Mouse (Mus musculus) layer of hippocampus, postnatal 14 days (tissue): ENCODE measurements around the gene Map7d2. TPM values are rescaled to one million over a fixed set of nuclear protein-coding genes. Genes with fewer than 3 reads are reported as not detected.
"Not testable (repeated sequence)": the region's sequence is repeated elsewhere in the genome, so short reads cannot be mapped to it uniquely, and the experiment has no call there.

Experiments used
- DNase-seq, 2 experiments: peaks; one replicate each; pipeline ENCODE4 v3.0.0; 2021 to 2022; ENCODE audit warnings: low spot score in 2 of 2, mixed read lengths in 1 of 2
- long read RNA-seq, 2 experiments: library from polyadenylated mRNA; stranded (forward); transcript quantifications; one replicate each; pipeline ENCODE4 v2.0.0; 2021
- total RNA-seq, 2 experiments: library from RNA; stranded (reverse); gene quantifications; 2 replicates each; pipeline ENCODE4 v1.2.3; 2021

Map7d2 gene
- 100 to 1,000 TPM in 1 of 2 experiments, 10 to 100 TPM in 1; 86.2 to 101 TPM for total RNA-seq
- long read RNA-seq, experiment 1, transcript Map7d2-201 (13 exons, 3,087 nt): minor isoform, 7 of 100 reads
- long read RNA-seq, experiment 1, transcript Map7d2-203 (17 exons, 3,670 nt): major isoform, 29 of 100 reads
- long read RNA-seq, experiment 1, partial matches to known transcripts: 19 of 100 reads
- long read RNA-seq, experiment 1, other reads (novel, unspliced or antisense): 45 of 100 reads
- long read RNA-seq, experiment 2, transcript Map7d2-203 (17 exons, 3,670 nt): major isoform, 27 of 86 reads
- long read RNA-seq, experiment 2, partial matches to known transcripts: 12 of 86 reads
- long read RNA-seq, experiment 2, other reads (novel, unspliced or antisense): 47 of 86 reads

GRCm38 (mm10) chrX:159414130-159414828, at the start of gene Map7d2:
Map7d2 (plus strand) TSS chrX:159414572.
- DNase-seq: peak; percentile 33 to 37

- peak; percentile 43 to 60 for DNase-seq
These were observed 42.3 kb upstream of the Map7d2 start, which contains the start of gene Eif1ax for GRCm38 (mm10) chrX:159371831-159372752. Eif1ax (plus strand) TSS chrX:159372178.

GRCm38 (mm10) chrX:159372753-159373144, 41.6 kb upstream of the Map7d2 start:
- DNase-seq: no peak

GRCm38 (mm10) chrX:159387105-159387504, 27.3 kb upstream of the Map7d2 start:
- DNase-seq: no peak

DNA sequence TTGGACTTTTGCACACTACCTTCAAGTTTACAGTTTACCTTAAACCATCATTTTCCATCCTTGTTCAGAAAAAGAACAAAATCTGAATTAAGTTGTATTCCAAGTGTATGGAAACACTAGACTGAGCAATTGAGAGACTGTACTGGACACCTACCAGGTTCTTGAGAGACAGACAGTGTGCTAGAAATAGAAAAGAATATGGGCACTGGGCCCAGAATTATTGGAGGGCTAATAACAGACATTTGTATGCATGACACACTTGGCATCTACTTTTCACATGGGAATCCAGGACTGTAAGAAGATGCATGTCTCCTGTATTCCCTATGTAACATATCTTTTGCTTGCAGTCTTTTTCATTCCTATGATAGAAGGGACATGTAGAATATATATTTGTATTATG, 25.4 kb upstream of the Map7d2 start:
- no peak for DNase-seq

DNA sequence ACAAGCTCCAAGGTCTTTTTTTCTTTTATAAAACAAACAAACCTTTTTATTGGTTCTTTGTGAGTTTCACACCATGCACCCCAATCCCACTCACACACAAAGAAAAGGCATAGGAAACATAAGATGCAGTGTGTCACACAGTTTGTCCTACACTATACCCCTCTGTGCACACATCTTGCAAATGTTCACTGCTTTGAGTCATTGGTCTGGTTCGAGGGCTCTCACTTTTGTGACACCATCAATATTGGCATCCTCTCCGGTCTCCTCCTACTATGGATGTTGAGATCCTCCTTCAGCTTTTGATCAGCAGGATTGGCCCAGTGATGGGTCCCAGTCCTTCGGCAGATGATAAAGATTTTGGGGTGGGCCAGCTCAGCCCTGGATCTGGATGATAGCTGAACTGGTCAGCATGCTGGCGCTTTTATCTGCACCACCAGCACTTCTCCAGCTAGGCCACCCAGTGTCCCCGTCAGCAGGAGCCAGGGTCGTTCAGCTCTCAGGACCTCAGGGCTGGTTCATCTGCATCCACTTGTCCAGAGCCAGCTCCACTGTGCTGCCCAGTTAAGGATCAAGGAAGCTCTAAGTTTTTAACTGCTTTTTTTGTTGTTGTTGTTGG, 23.9 kb upstream of the Map7d2 start:
- no peak for DNase-seq

GRCm38 (mm10) chrX:159391239-159391638, 23.1 kb upstream of the Map7d2 start:
- DNase-seq: no peak

DNA sequence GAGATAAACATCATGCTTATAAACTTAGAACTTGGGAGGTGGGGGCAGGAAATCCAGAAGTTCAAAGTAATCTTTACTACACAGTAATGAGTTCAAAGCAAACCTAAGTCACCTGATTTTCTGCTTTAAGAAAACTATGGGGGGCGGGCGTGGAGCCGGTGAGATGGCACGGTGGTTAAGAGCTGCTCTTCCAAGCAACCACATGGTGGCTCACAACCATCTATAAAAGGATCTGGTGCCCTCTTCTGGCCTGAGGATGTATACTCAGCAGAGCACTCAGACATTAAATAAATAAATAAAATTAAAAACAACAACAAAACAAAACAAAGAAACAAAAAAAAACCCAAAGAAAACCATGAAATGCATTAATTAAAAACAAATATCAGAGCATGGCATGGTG, 5.1 kb upstream of the Map7d2 start:
- no peak for DNase-seq

DNA sequence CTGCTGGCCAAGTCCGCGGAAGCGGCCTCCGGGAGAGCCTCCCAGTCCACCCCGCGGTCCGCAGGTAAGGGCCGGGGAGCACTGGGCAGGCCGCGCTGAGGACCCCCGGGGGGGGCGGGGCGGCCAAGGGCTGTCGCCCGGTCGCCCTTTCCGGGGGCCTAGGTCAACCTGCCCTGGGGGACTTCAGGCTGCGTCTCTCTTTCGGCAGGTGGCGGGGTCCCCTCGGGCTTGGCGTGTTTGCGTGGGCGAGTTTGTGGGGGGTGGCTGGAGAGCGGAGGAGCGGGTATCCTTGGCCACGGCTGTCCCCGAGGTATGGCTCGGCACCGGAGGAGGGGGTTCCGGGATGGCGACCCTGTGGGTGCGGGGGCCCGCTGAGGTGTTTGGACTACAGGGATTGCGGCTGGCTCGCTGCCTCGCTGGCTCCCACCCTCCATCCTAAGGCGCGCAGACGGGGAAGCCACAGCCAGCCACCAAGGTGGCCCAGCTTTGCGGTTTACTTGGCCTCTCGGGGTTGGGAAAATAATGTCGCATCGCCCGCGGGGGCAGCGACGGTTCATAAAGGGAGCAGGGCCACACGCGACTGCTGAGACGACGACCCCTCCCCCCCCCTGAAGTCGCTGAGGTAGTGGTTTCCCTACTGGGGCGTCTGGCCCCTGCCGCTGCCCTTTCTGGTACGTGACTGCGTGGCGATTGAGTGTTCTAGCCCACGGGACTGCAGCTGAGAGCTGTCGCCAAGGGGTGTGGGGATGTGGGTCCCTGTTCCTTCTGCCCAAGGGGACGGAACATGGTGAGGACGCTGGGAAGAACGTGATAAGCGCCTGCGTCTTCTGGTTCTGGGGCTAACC, 679 bp downstream of the Map7d2 start:
- peak in 1 of 2 experiments; percentile 3 for DNase-seq

DNA sequence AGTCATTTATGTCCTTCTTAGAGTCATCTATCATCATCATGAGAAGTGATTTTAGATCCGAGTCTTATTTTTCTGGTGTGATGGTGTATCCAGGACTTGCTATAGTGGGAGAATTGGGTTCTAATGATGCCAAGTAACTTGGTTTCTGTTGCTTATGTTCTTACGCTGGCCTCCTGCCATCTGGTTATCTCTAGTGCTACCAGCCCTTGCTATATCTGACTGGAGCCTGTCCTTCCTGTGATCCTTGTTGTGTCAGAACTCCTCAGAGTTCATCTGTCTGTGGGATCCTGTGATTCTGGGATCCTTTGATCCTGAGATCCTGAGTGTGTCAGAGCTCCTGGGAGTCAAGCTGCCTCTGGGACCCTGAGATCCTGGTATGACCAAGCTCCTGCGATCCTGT, 16.1 kb downstream of the Map7d2 start:
- DNase-seq: not testable (repeated sequence)

DNA sequence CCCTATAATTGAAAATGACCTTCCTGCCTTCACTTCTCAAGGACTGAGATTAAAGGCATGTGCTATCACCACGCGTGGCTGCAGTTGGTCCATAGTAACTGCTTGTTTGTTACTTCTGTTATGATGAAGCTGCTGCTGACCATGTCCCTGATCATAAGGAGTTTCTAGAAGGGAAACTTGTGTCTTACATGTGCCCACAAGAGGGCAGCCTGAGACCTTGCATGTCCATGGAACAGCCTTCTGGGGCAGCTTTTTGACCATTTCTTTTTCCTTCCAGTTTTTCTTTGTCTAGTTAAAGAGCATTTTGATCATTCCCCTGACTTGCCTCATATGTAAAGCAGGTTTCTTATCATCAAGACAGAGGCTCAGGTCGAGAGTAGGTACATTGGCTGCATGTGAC, 27.8 kb downstream of the Map7d2 start:
- DNase-seq: peak; percentile 3 to 18

DNA sequence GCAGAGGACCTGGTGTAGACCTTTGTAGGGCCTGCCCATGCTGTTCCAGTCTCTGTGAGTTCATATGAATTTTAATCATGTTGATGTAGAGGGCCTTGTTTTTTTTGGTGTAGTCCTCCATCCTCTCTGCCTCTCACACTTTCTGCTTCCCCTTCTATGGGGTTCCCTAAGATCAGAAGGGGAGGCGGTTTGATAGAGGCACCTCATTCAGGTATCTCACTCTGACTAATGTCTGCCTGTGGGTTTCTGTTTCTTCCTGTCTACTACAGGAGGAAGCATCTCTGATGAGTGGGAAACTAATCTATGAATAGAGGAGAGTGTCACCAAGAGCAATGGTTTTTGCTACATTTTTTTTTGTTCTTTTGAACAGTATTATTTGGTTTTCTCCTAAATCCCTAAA, 32.8 kb downstream of the Map7d2 start:
- no peak for DNase-seq

- DNase-seq: peak; percentile 3 to 35
These were observed 44.8 kb downstream of the Map7d2 start for GRCm38 (mm10) chrX:159459006-159459654.

DNA sequence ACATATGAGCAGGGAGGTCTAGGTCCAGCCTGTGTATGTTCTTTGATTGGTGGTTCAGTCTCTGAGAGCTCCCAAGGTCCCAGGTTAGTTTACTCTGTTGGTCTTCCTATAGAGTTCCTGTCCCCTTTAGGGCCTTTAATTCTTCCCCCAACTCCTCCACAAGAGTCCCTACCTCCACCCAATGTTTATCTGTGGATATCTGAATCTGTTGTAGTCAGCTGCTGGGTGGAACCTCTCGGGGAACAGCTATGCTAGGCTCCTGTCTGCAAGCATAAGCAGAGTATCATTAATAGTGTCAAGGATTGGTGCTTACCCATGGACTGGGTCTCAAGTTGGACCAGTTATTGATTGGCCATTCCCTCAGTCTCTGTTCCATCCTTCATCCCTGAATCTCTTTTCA, 60.4 kb downstream of the Map7d2 start:
- DNase-seq: no peak

DNA sequence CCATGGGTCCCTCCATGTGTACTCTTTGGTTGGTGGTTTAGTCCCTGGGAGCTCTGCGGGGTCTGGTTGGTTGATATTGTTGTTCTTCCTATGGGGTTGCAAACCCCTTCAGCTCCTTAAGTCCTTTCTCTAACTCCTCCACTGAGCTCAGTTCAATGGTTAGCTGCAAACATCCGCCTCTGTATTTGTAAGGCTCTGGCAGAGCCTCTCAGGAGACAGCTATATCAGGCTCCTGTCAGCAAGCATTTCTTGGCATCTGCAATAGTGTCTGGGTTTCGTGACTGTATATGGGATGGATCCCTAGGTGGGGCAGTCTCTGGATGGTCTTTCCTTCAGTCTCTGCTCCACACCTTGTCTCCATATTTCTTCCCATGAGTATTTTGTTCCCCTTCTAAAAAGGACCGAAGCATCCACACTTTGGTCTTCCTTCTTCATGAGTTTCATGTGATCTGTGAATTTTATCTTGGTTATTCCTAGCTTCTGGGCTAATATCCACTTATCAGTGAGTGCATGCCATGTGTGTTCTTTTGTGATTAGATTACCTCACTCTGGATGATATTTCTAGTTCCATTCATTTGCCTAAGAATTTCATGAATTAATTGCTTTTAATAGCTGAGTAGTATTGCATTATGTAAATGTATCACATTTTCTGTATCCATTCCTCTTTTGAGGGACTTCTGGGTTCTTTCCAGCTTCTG, 64.0 kb downstream of the Map7d2 start:
- DNase-seq: not testable (repeated sequence)

DNA sequence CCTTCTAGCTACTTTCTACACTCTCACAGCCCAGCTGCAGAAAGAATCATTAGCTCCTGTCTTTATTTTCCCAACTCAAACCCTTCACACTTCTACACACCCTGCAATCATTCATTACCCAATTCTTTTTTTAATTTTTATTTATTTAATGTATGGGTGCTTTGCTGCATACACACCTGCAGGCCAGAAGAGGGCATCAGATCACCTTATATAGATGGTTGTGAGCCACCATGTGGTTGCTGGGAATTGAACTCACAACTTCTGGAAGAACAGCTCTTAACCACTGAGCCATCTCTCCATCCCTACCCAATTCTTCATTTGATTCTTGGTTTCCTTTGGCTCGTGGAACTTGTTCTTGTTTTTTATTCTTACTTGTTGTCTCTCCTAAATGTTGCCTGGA, 69.9 kb downstream of the Map7d2 start:
- DNase-seq: no peak

DNA sequence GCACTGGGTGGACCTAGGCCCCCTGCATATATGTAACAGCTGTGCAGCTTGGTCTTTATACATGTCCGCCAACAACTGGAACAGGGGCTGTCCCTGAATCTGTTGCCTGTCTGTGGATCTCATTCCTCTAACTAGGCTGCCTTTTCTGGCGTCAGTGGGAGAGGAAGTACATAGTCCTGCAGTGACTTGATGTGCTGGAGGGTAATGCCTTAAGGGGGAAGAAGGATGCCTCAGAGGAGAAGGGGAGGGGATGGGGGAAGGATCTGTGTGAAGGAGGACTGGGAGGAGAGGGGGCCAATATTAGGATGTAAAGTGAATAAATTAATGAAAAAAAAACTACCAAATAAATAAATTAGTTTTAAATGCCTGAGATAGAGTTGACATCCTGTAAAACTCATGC, 88.8 kb downstream of the Map7d2 start:
- DNase-seq: no peak

GRCm38 (mm10) chrX:159508331-159509036, 94.1 kb downstream of the Map7d2 start:
- DNase-seq: no peak
